Mouse (Mus musculus) gastrocnemius, adult 2 months (tissue): ENCODE data around the gene Tgm2. TPM values are rescaled to one million over a fixed set of nuclear protein-coding genes. Genes with fewer than 3 reads are reported as not detected.

Experiments
- DNase-seq: peaks from one replicate; pipeline ENCODE4 v3.0.0; 2022
- H3K27ac ChIP-seq: fragments of 200-600 bp; 2 replicates; pipeline ENCODE4 v1.8.1; 2022; ENCODE audit warnings: mild to moderate bottlenecking
- H3K4me3 ChIP-seq: fragments of 200-600 bp; 2 replicates; pipeline ENCODE4 v1.8.1; 2022; ENCODE audit warnings: mild to moderate bottlenecking, moderate library complexity
- CTCF ChIP-seq: fragments of 200-600 bp; IDR thresholded peaks from 2 replicates; pipeline ENCODE4 v1.8.1; 2022; ENCODE audit warnings: antibody characterized with exemption, mild to moderate bottlenecking, moderate library complexity
- intact Hi-C: fragments of 180-260 bp; cut with DNase I; formaldehyde crosslinking; loops from one replicate; pipeline ENCODE4 v1.15.1; 2025
- long read RNA-seq, 2 experiments: library from polyadenylated mRNA; stranded (forward); transcript quantifications; one replicate each; pipeline ENCODE4 v2.0.0; 2021
- total RNA-seq, 2 experiments: library from RNA; stranded (reverse); gene quantifications; 2 replicates each; pipeline ENCODE4 v1.2.3; 2021

Tgm2 gene
- 10 to 100 TPM; 44.2 to 55.4 TPM for total RNA-seq
- long read RNA-seq, experiment 1, transcript Tgm2-201 (13 exons, 3,596 nt), result major isoform, 18 of 23 reads
- long read RNA-seq, experiment 1, partial matches to known transcripts, result 3 of 23 reads
- long read RNA-seq, experiment 1, other reads (novel, unspliced or antisense), result 2 of 23 reads
- long read RNA-seq, experiment 2, transcript Tgm2-201 (13 exons, 3,596 nt), result major isoform, 23 of 38 reads
- long read RNA-seq, experiment 2, partial matches to known transcripts, result 8 of 38 reads
- long read RNA-seq, experiment 2, other reads (novel, unspliced or antisense), result 7 of 38 reads

DNA sequence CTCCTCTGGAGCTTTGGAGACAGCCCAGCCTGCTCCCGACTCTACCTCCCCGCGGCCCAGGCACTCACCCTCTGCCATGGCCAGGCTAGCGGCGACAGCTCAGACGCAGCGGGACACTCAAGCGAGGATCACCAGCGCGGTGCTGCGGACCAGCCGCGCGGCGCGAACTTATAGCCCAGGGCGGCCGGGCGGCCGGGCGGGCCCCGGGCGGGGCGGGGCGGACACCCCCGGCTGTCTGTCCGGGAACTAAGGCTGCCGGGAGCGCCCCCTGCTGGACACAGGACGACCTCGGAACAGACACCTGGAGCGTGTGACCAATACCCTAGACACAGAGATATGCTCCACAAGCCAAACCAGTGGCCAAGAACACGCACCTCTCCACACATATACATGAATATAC is at the start of gene Tgm2:
Gene Tgm2, minus strand, starts transcription at position 214 of the 400 bp plus-strand sequence.
- H3K27ac ChIP-seq, result peak within 1 kb of the TSS; percentile 95
- intact Hi-C loops, result loop anchor here (1.0 kb wide), 1 partner anchor 98 kb away; no protein-coding TSS in a partner anchor

DNA sequence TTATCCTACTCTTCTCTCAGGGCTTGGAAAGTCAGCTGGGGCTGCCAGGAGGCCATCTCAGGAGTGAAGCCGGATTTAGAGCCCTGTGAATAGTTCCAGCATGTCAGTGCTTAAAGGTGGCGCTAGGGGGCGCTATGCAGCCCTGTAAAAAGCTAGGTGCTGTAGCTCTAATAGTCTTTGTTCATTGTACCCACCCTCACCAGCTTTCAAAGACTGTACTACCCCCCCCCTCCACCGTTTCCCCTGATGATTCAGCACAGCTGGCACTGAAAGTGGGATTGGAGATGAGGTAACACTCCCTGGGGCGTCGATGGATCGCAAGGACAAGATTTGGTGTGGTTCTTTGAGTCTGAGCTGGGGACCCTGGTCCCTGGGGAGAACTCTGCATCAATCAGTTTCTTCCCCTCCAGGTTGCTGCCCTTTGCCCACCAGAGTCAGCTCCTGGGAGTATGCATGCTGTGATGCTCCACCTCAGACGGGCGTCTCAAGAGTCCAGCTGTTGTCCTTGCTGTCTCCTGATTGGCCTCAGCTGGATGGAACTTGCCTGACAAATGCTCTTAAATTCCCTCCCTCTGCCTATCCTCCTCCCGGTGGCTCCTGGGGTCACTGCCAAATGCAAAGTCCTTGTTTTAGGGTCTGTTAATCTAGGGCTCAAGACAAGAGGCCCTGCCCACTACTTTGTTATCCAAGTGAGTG is 48.9 kb upstream of the Tgm2 start:
- no peak overlapping the region for H3K4me3 ChIP-seq
- TF ChIP-seq CTCF, result peak; percentile 76
- H3K27ac ChIP-seq, result peak overlapping the region; percentile 32; the same call in 1 of the 2 replicates
- peak; percentile 62 for DNase-seq
- intact Hi-C loops, result no loop called here

More for the DNA sequence above, at the start of gene Tgm2:
- H3K4me3 ChIP-seq, result peak within 1 kb of the TSS; percentile 81
- TF ChIP-seq CTCF, result peak; percentile 90; the same call in 1 of the 2 replicates
- DNase-seq, result peak; percentile 97

DNA sequence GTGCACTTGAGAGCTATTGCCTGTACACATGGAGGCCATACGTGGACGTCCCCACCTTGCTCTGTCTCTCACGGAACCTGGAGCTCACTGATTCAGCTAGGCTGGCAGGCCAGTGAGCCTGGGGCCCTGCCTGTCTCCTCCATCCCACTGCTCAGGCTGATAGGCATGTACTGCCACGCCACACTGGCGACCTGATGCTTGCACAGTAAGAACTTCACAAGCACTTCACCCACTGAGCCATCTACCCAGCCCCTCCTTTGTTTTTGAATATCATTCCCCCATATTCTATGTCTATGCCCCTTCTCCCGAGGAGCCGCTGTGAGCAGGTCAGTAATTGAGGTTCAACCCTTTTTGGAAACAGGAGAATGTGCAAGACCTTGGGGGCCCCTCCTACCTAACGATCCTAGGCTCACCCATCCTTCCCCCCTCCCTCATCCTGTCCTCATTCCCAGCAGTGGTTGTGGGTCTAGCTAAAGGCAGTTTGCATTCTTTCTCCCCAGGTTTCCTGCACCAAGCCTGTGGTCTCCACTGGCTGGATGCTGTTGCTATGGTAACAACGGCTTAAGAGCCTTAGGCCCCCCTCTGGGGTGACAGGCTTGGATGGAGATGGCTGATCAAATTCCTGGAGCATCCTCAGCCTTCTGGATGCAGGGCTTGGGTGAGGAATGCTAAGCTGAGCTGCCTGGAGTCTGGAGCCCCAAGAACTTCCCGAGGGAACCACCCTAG is 47.5 kb upstream of the Tgm2 start:
- Histone ChIP-seq H3K4me3 (no peak overlapping the region), H3K27ac (no peak overlapping the region)
- intact Hi-C loops, result no loop called here
- DNase-seq, result no peak
- TF ChIP-seq CTCF, result no peak

DNA sequence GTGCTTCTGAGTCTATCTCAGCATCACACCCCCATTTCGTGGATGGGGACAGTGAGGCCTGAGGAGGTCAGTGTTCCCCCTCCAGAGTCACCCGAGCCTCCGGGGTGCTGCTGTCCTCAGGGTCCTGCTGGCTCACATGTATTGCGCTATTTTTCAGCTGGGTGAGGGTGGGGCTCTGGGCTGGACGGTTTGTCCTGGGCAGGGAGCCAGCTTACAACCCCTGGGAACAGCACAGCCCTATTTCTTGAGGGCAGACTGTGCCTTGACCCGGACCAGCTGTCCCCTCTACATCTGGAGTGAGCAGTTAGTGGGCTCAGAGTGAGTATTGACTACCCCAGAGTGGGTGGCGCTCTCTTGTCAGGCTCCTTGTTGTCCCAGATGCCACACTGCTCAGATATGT is 44.9 kb upstream of the Tgm2 start:
- intact Hi-C loops, result no loop called here

DNA sequence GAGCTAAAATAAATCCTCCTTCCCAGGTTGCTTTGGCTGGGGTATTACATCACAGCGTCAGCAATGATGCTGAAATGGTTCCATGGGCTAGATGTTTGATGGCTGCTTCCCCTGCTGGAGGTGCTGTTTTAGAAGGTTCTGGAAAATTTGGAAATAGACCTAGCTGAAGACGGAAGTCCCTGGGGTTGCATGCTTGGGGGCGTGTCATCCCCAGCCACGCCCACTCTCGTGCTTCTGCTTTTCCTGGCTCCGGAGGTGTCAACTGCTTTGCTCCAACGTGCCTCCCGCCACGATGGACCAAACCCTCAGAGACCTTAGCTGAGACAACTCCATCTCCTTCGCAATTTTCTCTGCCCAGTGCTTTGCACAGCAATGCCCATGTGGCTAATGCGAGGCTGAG is 43.2 kb upstream of the Tgm2 start:
- no peak for TF ChIP-seq CTCF

More for the DNA sequence above, 44.9 kb upstream of the Tgm2 start:
- H3K4me3 ChIP-seq, result no peak overlapping the region
- peak; percentile 84 for DNase-seq
- TF ChIP-seq CTCF, result no peak
- H3K27ac ChIP-seq, result peak overlapping the region; percentile 25

DNA sequence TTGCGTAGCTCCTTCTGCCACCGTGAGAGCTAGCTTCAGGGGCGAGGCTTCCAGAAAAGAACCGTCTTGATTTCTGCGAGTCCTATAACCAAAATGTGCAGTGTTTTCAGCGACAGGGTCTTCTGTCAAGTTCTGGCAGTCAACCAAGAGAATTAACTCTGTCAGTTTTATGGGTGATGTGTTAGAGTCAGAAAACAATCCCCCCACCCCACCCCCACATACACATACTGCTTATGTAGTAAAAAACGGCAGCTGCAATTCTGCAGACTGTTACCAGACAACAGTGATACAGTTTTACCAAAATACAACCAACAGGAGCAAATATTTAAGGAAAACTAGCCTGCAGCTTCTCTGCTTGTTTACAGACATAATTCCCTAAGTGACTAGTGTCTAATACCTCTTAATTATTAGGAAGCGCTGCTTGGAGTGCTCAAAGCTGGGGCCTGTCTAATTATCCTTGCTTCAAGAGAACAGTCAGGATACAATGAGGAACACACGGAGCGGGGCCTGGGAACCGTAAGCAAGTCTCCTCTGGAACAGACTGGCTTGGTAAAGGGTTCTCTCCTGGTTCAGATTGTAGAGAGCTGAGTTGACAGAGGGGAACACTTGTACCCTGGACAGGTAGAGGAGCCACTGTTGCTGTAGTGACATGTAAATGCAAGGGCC is 40.1 kb upstream of the Tgm2 start:
- no peak overlapping the region for H3K27ac ChIP-seq
- intact Hi-C loops, result no loop called here
- DNase-seq, result peak; percentile 6
- TF ChIP-seq CTCF, result no peak
- H3K4me3 ChIP-seq, result no peak overlapping the region

More for the DNA sequence above, 43.2 kb upstream of the Tgm2 start:
- Histone ChIP-seq H3K27ac (no peak overlapping the region), H3K4me3 (no peak overlapping the region)
- intact Hi-C loops, result no loop called here
- peak; percentile 12 for DNase-seq

DNA sequence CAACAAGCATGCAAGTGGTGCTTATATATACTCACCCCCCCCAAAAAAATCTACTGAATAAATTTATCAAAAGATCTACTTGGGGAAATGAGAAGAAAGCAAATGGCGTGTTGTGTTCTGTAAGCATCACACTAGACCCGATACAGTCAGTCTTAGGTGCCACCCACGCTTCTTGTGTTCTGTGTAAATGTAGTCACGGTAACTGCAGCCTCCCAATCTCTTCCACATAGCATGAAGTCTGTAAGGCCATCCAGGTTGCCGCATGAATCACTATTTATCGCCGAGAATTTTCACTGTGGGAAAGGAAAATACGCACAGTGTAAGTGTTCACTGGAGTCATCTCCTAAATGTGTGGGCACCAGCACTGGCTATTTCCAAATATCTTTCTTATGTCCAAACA is 37.0 kb upstream of the Tgm2 start:
- peak; percentile 1 for DNase-seq
- intact Hi-C loops, result no loop called here
- no peak for TF ChIP-seq CTCF

DNA sequence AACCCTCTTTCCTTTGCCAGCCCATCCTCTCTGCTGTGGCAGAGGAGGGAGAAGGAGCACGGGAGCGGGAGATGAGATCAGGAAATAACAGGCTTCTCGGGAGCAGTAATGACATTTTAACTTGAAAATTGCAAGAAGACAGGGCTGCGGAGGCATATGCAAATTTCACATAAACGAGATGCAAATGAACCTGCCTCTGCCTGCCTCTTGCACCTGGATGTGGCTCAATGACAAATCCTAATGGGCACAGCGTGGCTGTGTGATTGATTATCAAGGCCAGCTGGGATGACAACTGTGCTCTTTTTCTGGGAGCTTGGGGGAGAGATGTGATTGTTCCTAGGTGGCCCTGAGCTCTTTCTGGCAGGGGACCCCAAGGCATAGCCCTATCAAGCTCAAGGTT is 35.7 kb upstream of the Tgm2 start:
- no peak for DNase-seq
- Histone ChIP-seq H3K27ac (no peak overlapping the region), H3K4me3 (no peak overlapping the region)
- intact Hi-C loops, result no loop called here
- TF ChIP-seq CTCF, result no peak

More for the DNA sequence above, 37.0 kb upstream of the Tgm2 start:
- Histone ChIP-seq H3K4me3 (no peak overlapping the region), H3K27ac (no peak overlapping the region)

DNA sequence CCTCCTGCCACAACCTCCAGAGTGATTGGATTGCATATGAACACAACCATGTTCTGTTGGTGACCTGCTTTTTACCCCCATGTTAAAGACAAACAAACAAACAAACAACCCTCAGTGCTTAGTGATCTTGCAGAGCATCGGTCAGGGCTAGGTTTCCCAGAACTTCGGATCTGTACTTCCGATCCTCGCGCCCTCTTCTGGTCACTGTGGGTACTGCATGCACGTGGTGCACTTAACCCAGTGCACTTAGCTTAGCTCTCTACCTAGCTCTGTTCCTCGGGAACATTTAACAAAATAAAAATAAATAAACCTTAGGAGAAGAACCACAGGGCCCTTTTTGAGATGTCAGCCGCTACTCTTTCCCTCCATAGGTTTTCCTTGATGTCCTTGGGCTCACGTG is 34.6 kb upstream of the Tgm2 start:
- no peak overlapping the region for H3K4me3 ChIP-seq
- intact Hi-C loops, result no loop called here
- no peak overlapping the region for H3K27ac ChIP-seq
- peak; percentile 68 for DNase-seq
- TF ChIP-seq CTCF, result peak; percentile 70

DNA sequence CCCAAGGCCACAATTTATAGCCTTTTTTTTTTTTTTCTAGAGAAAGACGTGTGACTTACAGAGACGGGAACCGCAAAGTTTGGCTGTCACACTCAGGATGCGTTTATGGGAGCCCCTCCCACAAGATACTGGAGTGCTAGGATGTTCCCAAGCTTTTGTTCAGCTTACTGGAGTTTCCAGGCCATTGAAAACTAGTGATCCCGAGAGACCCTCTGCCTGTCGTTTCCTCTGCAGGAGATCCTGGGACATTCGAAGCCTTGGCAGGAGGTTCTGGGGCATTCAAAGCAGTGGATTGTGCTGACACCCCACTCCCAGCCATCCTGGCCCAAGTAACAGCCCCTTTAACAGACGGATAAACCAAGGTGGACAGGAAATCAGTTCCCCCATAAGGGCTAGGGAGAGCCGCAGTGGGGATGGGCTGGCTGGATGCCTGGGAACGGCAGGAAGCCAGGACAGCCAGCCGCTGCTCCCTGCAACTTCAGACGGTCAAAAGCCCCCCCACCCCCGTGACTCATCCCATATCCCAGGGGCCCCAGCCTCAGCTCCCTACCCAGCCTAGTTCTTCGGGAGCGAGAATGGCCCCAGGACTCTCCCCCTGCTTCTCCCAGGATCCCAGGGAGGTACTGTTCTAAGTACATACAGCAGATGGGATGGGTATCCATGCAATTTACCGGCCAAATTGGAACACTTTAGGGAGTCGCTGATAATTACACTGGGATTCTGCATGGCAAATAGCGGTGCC is 33.3 kb upstream of the Tgm2 start:
- peak; percentile 81 for DNase-seq
- TF ChIP-seq CTCF, result no peak
- Histone ChIP-seq H3K27ac (peak overlapping the region; percentile 73), H3K4me3 (peak overlapping the region; percentile 66)
- intact Hi-C loops, result no loop called here

DNA sequence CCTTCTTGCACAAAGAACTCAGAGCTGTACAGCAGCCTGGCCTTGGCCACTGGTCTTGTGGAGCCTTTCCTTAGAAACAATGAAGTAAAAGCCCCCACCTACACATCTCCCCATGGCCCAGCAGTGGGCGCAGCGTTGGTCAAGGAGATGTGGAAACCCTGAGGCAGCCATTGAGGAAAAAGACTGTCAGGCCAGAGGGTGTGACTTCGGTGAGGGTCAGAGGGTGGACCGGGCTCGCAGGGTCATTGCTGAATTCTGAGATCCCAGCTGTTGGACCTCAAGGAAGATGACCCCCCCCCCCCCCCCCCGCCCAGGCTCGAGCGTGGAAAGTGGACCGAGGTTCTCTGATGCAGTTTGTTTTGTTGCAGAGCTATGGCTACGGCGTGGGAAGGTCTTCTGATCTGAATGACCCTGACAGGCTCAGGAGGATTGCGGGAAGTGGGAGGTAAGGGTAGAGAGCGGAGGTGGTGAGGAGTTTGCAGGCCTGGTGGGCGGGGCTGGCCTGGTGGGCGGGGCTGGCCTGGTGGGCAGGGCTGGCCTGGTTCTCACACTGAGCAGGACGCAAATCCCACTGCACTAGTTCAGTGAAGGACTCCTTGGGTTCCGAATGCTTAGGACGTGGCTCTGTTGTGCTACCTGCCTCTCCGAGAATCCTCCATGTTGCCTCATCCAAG is 32.6 kb upstream of the Tgm2 start:
- Histone ChIP-seq H3K27ac (peak overlapping the region; percentile 73), H3K4me3 (peak overlapping the region; percentile 66)
- TF ChIP-seq CTCF, result no peak
- intact Hi-C loops, result no loop called here
- DNase-seq, result peak; percentile 88
